Mouse (Mus musculus) cortical plate, adult 2 months (tissue): ENCODE results near the gene Rnf212. TPM values are rescaled to one million over a fixed set of nuclear protein-coding genes. Genes with fewer than 3 reads are reported as not detected.

Experiments
- H3K27ac ChIP-seq: fragments of 200-500 bp; 2 replicates; pipeline ENCODE4 v1.5.1; 2012; ENCODE audit warnings: low read length, control low read depth, inconsistent platforms; ENCODE audit not compliant: insufficient read depth
- H3K4me1 ChIP-seq: fragments of 200-500 bp; 2 replicates; pipeline ENCODE4 v1.6.1; 2011; ENCODE audit warnings: low read length; ENCODE audit not compliant: control insufficient read depth, insufficient read depth
- H3K4me3 ChIP-seq: fragments of 200-500 bp; 2 replicates; pipeline ENCODE4 v1.5.1; 2011; ENCODE audit warnings: mild to moderate bottlenecking, low read length, control low read depth; ENCODE audit not compliant: insufficient read depth
- CTCF ChIP-seq: fragments of 200-500 bp; IDR thresholded peaks from 2 replicates; pipeline ENCODE4 v1.5.1; 2011; ENCODE audit warnings: mild to moderate bottlenecking, control low read depth, low read length; ENCODE audit not compliant: insufficient read depth; ENCODE audit errors: extremely low read depth
- POLR2A ChIP-seq: fragments of 200-500 bp; IDR thresholded peaks from 2 replicates; pipeline ENCODE4 v1.6.1; 2011; ENCODE audit warnings: mild to moderate bottlenecking, low read length, control low read depth; ENCODE audit not compliant: insufficient read depth; ENCODE audit errors: extremely low read depth
- polyA plus RNA-seq: library from polyadenylated mRNA; depleted of rRNA; stranded (reverse); fragments of >200 nt; gene quantifications from 2 replicates; pipeline ENCODE4 v1.2.3, GENCODE M21; 2012; rRNA removed

Rnf212 gene
- polyA plus RNA-seq, 1 experiment = not detected

- TF ChIP-seq POLR2A (no peak), CTCF (no peak)
- H3K27ac ChIP-seq = no peak overlapping the region
- H3K4me1 ChIP-seq = peaks cover 5% of the 10 kb centered on the region; the same call in 1 of the 2 replicates
- H3K4me3 ChIP-seq = no peak overlapping the region
Observed at GRCm38 (mm10) chr5:108680871-108681270, 93.9 kb downstream of the Rnf212 start.

GRCm38 (mm10) chr5:108679909-108680308, 94.9 kb downstream of the Rnf212 start:
- TF ChIP-seq POLR2A = no peak
- TF ChIP-seq CTCF = peak; percentile 36
- Histone ChIP-seq H3K4me3 (no peak overlapping the region), H3K4me1 (peaks cover 5% of the 10 kb centered on the region; the same call in 1 of the 2 replicates), H3K27ac (no peak overlapping the region)

Other genes with a start within 250 kb of the Rnf212 start
- 339 and 354 TPM in 2 replicates for gene Cplx1, start 225.0 kb downstream of the Rnf212 start, polyA plus RNA-seq
- gene Gak, start 145.2 kb downstream of the Rnf212 start, polyA plus RNA-seq = 84.9 and 86.8 TPM in 2 replicates
- 62.8 and 67.4 TPM in 2 replicates for gene Tmem175, start 145.2 kb downstream of the Rnf212 start, polyA plus RNA-seq
- gene Idua, start 114.7 kb downstream of the Rnf212 start, polyA plus RNA-seq = 24.0 and 29.1 TPM in 2 replicates
- gene Dgkq, start 105.3 kb downstream of the Rnf212 start, polyA plus RNA-seq = 54.6 and 58.7 TPM in 2 replicates
- gene Slc26a1, start 99.4 kb downstream of the Rnf212 start, polyA plus RNA-seq = 1.2 and 1.4 TPM in 2 replicates
- gene Fgfrl1, start 82.6 kb downstream of the Rnf212 start, polyA plus RNA-seq = 35.3 and 35.7 TPM in 2 replicates
- gene Tmed11, start 20.4 kb upstream of the Rnf212 start, polyA plus RNA-seq = not detected in 2 replicates
- not detected in 2 replicates for gene Vmn2r8, start 33.9 kb upstream of the Rnf212 start, polyA plus RNA-seq
- gene Vmn2r9, start 77.6 kb upstream of the Rnf212 start, polyA plus RNA-seq = not detected in 2 replicates
- gene Vmn2r10, start 231.5 kb upstream of the Rnf212 start, polyA plus RNA-seq = not detected in 2 replicates